Mouse (Mus musculus): ENCODE data around the gene Gm20388. TPM values are rescaled to one million over a fixed set of nuclear protein-coding genes. Genes with fewer than 3 reads are reported as not detected.

Gm20388 gene
- polyA plus RNA-seq, 1 experiment from 2014 or later, result 1.4 TPM

- H3K27ac ChIP-seq (ENCODE audit: low read length), result no peak overlapping the region
- 57% methylated on average over 2 of the region's 2 CpGs for WGBS (ENCODE audit: insufficient replicate concordance)
Observed at GRCm38 (mm10) chr8:120004705-120005381, 94.2 kb downstream of the Gm20388 start.

GRCm38 (mm10) chr8:120006645-120007160, 96.1 kb downstream of the Gm20388 start:
- Histone ChIP-seq H3K9me3 (replicated peaks; ENCODE audit: control insufficient read depth, low read length) (no peaks in the 10 kb centered on the region), H3K4me3 (ENCODE audit: low read depth, low read length) (no peak overlapping the region), H3K27ac (ENCODE audit: low read length) (no peak overlapping the region), H3K4me2 (ENCODE audit: low read depth, low read length) (no peak overlapping the region), H3K36me3 (ENCODE audit: control insufficient read depth, insufficient read depth) (no peaks in the 10 kb centered on the region), H3K9ac (ENCODE audit: low read depth, low read length) (no peak overlapping the region), H3K27me3 (ENCODE audit: control insufficient read depth, insufficient read depth, low read depth, low read length) (no peaks in the 10 kb centered on the region), H3K4me1 (ENCODE audit: control insufficient read depth, low read depth, low read length) (no peaks in the 10 kb centered on the region)
- 46% methylated on average over 9 of the region's 9 CpGs for WGBS (ENCODE audit: insufficient replicate concordance)
- no peak for ATAC-seq (ENCODE audit: low read depth)

More at GRCm38 (mm10) chr8:120004705-120005381, 94.2 kb downstream of the Gm20388 start:
- Histone ChIP-seq H3K4me3 (ENCODE audit: low read depth, low read length) (no peak overlapping the region), H3K27me3 (ENCODE audit: control insufficient read depth, insufficient read depth, low read depth, low read length) (no peaks in the 10 kb centered on the region), H3K36me3 (ENCODE audit: control insufficient read depth, insufficient read depth) (no peaks in the 10 kb centered on the region), H3K9ac (ENCODE audit: low read depth, low read length) (no peak overlapping the region), H3K4me2 (ENCODE audit: low read depth, low read length) (no peak overlapping the region), H3K4me1 (ENCODE audit: control insufficient read depth, low read depth, low read length) (no peaks in the 10 kb centered on the region), H3K9me3 (replicated peaks; ENCODE audit: control insufficient read depth, low read length) (no peaks in the 10 kb centered on the region)
- no peak for ATAC-seq (ENCODE audit: low read depth)

- no peak overlapping the region for H3K9ac ChIP-seq (ENCODE audit: low read depth, low read length)
- H3K4me3 ChIP-seq (ENCODE audit: low read depth, low read length), result no peak overlapping the region
- ATAC-seq (ENCODE audit: low read depth), result no peak
- H3K4me1 ChIP-seq (ENCODE audit: control insufficient read depth, low read depth, low read length), result no peaks in the 10 kb centered on the region
- H3K36me3 ChIP-seq (ENCODE audit: control insufficient read depth, insufficient read depth), result no peaks in the 10 kb centered on the region
- no peak overlapping the region for H3K27ac ChIP-seq (ENCODE audit: low read length)
- H3K9me3 ChIP-seq (replicated peaks; ENCODE audit: control insufficient read depth, low read length), result no peaks in the 10 kb centered on the region
- H3K4me2 ChIP-seq (ENCODE audit: low read depth, low read length), result no peak overlapping the region
- H3K27me3 ChIP-seq (ENCODE audit: control insufficient read depth, insufficient read depth, low read depth, low read length), result no peaks in the 10 kb centered on the region
- 60% methylated on average over 9 of the region's 9 CpGs for WGBS (ENCODE audit: insufficient replicate concordance)
Observed at GRCm38 (mm10) chr8:120007178-120007577, 96.5 kb downstream of the Gm20388 start.

- Histone ChIP-seq H3K36me3 (ENCODE audit: control insufficient read depth, insufficient read depth) (no peaks in the 10 kb centered on the region), H3K27me3 (ENCODE audit: control insufficient read depth, insufficient read depth, low read depth, low read length) (no peaks in the 10 kb centered on the region), H3K4me2 (ENCODE audit: low read depth, low read length) (no peak overlapping the region), H3K4me1 (ENCODE audit: control insufficient read depth, low read depth, low read length) (no peaks in the 10 kb centered on the region), H3K4me3 (ENCODE audit: low read depth, low read length) (no peak overlapping the region), H3K9ac (ENCODE audit: low read depth, low read length) (no peak overlapping the region), H3K9me3 (replicated peaks; ENCODE audit: control insufficient read depth, low read length) (no peaks in the 10 kb centered on the region), H3K27ac (ENCODE audit: low read length) (no peak overlapping the region)
- ATAC-seq (ENCODE audit: low read depth), result no peak
- 46% methylated on average over 6 of the region's 6 CpGs for WGBS (ENCODE audit: insufficient replicate concordance)
Observed at GRCm38 (mm10) chr8:120009284-120009683, 98.6 kb downstream of the Gm20388 start.

- H3K27me3 ChIP-seq (ENCODE audit: control insufficient read depth, insufficient read depth, low read depth, low read length), result no peaks in the 10 kb centered on the region
- H3K4me2 ChIP-seq (ENCODE audit: low read depth, low read length), result no peak overlapping the region
- no peak overlapping the region for H3K27ac ChIP-seq (ENCODE audit: low read length)
- 69% methylated on average over 8 of the region's 8 CpGs for WGBS (ENCODE audit: insufficient replicate concordance)
- H3K9me3 ChIP-seq (replicated peaks; ENCODE audit: control insufficient read depth, low read length), result no peaks in the 10 kb centered on the region
- H3K4me3 ChIP-seq (ENCODE audit: low read depth, low read length), result no peak overlapping the region
- H3K36me3 ChIP-seq (ENCODE audit: control insufficient read depth, insufficient read depth), result no peaks in the 10 kb centered on the region
- ATAC-seq (ENCODE audit: low read depth), result no peak
- no peaks in the 10 kb centered on the region for H3K4me1 ChIP-seq (ENCODE audit: control insufficient read depth, low read depth, low read length)
- H3K9ac ChIP-seq (ENCODE audit: low read depth, low read length), result no peak overlapping the region
Observed at GRCm38 (mm10) chr8:120012491-120012890, 101.8 kb downstream of the Gm20388 start.

GRCm38 (mm10) chr8:120012927-120013326, 102.3 kb downstream of the Gm20388 start:
- Histone ChIP-seq H3K27me3 (ENCODE audit: control insufficient read depth, insufficient read depth, low read depth, low read length) (no peaks in the 10 kb centered on the region), H3K9ac (ENCODE audit: low read depth, low read length) (no peak overlapping the region), H3K27ac (ENCODE audit: low read length) (no peak overlapping the region), H3K4me1 (ENCODE audit: control insufficient read depth, low read depth, low read length) (no peaks in the 10 kb centered on the region), H3K9me3 (replicated peaks; ENCODE audit: control insufficient read depth, low read length) (no peaks in the 10 kb centered on the region), H3K36me3 (ENCODE audit: control insufficient read depth, insufficient read depth) (no peaks in the 10 kb centered on the region), H3K4me2 (ENCODE audit: low read depth, low read length) (no peak overlapping the region), H3K4me3 (ENCODE audit: low read depth, low read length) (no peak overlapping the region)
- ATAC-seq (ENCODE audit: low read depth), result 0 out of 2 replicates have a peak, but pooled peaks have one; percentile 38
- 22% methylated on average over 9 of the region's 9 CpGs for WGBS (ENCODE audit: insufficient replicate concordance)

- Histone ChIP-seq H3K4me1 (ENCODE audit: control insufficient read depth, low read depth, low read length) (no peaks in the 10 kb centered on the region), H3K9me3 (replicated peaks; ENCODE audit: control insufficient read depth, low read length) (no peaks in the 10 kb centered on the region), H3K4me3 (ENCODE audit: low read depth, low read length) (no peak overlapping the region), H3K36me3 (ENCODE audit: control insufficient read depth, insufficient read depth) (no peaks in the 10 kb centered on the region), H3K4me2 (ENCODE audit: low read depth, low read length) (no peak overlapping the region), H3K27ac (ENCODE audit: low read length) (no peak overlapping the region), H3K9ac (ENCODE audit: low read depth, low read length) (no peak overlapping the region), H3K27me3 (ENCODE audit: control insufficient read depth, insufficient read depth, low read depth, low read length) (no peaks in the 10 kb centered on the region)
- 19% methylated on average over 15 of the region's 15 CpGs for WGBS (ENCODE audit: insufficient replicate concordance)
- peak; percentile 9; the same call in 1 of the 2 replicates for ATAC-seq (ENCODE audit: low read depth)
Observed at GRCm38 (mm10) chr8:120014267-120015023, 103.8 kb downstream of the Gm20388 start.

- no peaks in the 10 kb centered on the region for H3K4me1 ChIP-seq (ENCODE audit: control insufficient read depth, low read depth, low read length)
- no peak overlapping the region for H3K9ac ChIP-seq (ENCODE audit: low read depth, low read length)
- H3K4me2 ChIP-seq (ENCODE audit: low read depth, low read length), result no peak overlapping the region
- no peak overlapping the region for H3K4me3 ChIP-seq (ENCODE audit: low read depth, low read length)
- no peak overlapping the region for H3K27ac ChIP-seq (ENCODE audit: low read length)
- WGBS (ENCODE audit: insufficient replicate concordance), result 53% methylated on average over 8 of the region's 8 CpGs
- no peaks in the 10 kb centered on the region for H3K36me3 ChIP-seq (ENCODE audit: control insufficient read depth, insufficient read depth)
- H3K9me3 ChIP-seq (replicated peaks; ENCODE audit: control insufficient read depth, low read length), result no peaks in the 10 kb centered on the region
- no peak for ATAC-seq (ENCODE audit: low read depth)
- no peaks in the 10 kb centered on the region for H3K27me3 ChIP-seq (ENCODE audit: control insufficient read depth, insufficient read depth, low read depth, low read length)
Observed at GRCm38 (mm10) chr8:120015916-120016315, 105.3 kb downstream of the Gm20388 start.

GRCm38 (mm10) chr8:120016424-120016823, 105.8 kb downstream of the Gm20388 start:
- Histone ChIP-seq H3K9ac (ENCODE audit: low read depth, low read length) (no peak overlapping the region), H3K9me3 (replicated peaks; ENCODE audit: control insufficient read depth, low read length) (no peaks in the 10 kb centered on the region), H3K4me2 (ENCODE audit: low read depth, low read length) (no peak overlapping the region), H3K4me1 (ENCODE audit: control insufficient read depth, low read depth, low read length) (no peaks in the 10 kb centered on the region), H3K27ac (ENCODE audit: low read length) (no peak overlapping the region), H3K36me3 (ENCODE audit: control insufficient read depth, insufficient read depth) (no peaks in the 10 kb centered on the region), H3K27me3 (ENCODE audit: control insufficient read depth, insufficient read depth, low read depth, low read length) (no peaks in the 10 kb centered on the region), H3K4me3 (ENCODE audit: low read depth, low read length) (no peak overlapping the region)
- ATAC-seq (ENCODE audit: low read depth), result no peak
- WGBS (ENCODE audit: insufficient replicate concordance), result 22% methylated on average over 7 of the region's 7 CpGs

Data from liver, embryonic 16.5 days (tissue).